Mouse (Mus musculus) limb, embryonic 15.5 days (tissue): Measurements from ENCODE around the gene Sec22b. TPM values are rescaled to one million over a fixed set of nuclear protein-coding genes. Genes with fewer than 3 reads are reported as not detected.

Source experiments
- ATAC-seq: fragments of 200-750 bp; cut with Nextera tagmentation; 2 replicates; pipeline ENCODE4 v1.8.0; 2017; ENCODE audit warnings: low read depth, moderate TSS enrichment; ENCODE audit not compliant: insufficient number of reproducible peaks, low FRiP score, low TSS enrichment
- H3K27ac ChIP-seq: fragments of 300-500 bp; sonication (generic); 2 replicates; pipeline ENCODE4 v1.5.1; 2015; ENCODE audit warnings: moderate library complexity, mild to moderate bottlenecking, inconsistent platforms
- H3K27me3 ChIP-seq: fragments of 300-500 bp; sonication (generic); 2 replicates; pipeline ENCODE4 v1.6.1; 2015; ENCODE audit warnings: inconsistent platforms
- H3K36me3 ChIP-seq: fragments of 300-500 bp; sonication (generic); 2 replicates; pipeline ENCODE4 v1.6.1; 2015; ENCODE audit warnings: inconsistent platforms
- H3K4me1 ChIP-seq: fragments of 300-500 bp; sonication (generic); 2 replicates; pipeline ENCODE4 v1.6.1; 2015; ENCODE audit warnings: inconsistent platforms
- H3K4me2 ChIP-seq: fragments of 300-500 bp; sonication (generic); 2 replicates; pipeline ENCODE4 v1.6.1; 2015; ENCODE audit warnings: mild to moderate bottlenecking, inconsistent platforms
- H3K4me3 ChIP-seq: fragments of 300-500 bp; sonication (generic); 2 replicates; pipeline ENCODE4 v1.5.1; 2015; ENCODE audit warnings: mild to moderate bottlenecking, inconsistent platforms
- H3K9ac ChIP-seq: fragments of 300-500 bp; sonication (generic); 2 replicates; pipeline ENCODE4 v1.6.1; 2015; ENCODE audit warnings: inconsistent platforms
- H3K9me3 ChIP-seq: fragments of 300-500 bp; sonication (generic); 2 replicates; pipeline ENCODE4 v1.6.1; 2016; ENCODE audit warnings: inconsistent platforms
- WGBS: fragments of 180-500 bp; shearing (Covaris S2); methylation state at CpG from one replicate; pipeline ENCODE4 v1.1.7; 2015; 5-methylcytosine and 5-hydroxymethylcytosine counted together
- polyA plus RNA-seq: library from polyadenylated mRNA; unstranded; fragments of >200 nt; fragmentation: Nextera tagmentation; extraction: Ambion mirVana; gene quantifications from 2 replicates; pipeline ENCODE4 v1.2.1, GENCODE M21; 2015

The Sec22b gene
- polyA plus RNA-seq, 1 experiment from 2014 or later = 181 TPM

DNA sequence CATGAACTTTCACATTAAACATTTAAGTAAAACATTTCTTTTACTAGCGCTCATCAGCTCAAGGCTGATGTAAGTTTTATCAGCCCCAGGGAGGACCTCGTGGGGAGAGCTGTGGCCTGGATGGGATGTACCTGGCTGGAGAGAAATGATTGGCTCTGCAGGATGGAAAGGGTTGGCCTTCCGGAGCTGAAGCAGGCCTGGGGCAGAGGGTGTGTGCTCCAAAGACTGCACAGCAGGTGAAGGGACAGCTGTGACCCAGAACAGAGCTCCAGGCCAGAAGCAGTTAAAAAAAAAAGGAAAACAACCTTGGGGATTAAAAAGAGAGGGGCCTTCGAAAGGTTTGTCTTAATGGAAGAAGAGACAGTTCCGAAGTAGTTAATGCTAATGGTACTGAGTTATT is 26.2 kb upstream of the Sec22b start:
- H3K27me3 ChIP-seq = no peaks in the 10 kb centered on the region
- no peak overlapping the region for H3K4me3 ChIP-seq
- H3K27ac ChIP-seq = no peak overlapping the region
- H3K9ac ChIP-seq = no peak overlapping the region
- 23% methylated on average over 5 of the region's 5 CpGs for WGBS
- H3K9me3 ChIP-seq = no peaks in the 10 kb centered on the region
- ATAC-seq = no peak
- H3K36me3 ChIP-seq = no peaks in the 10 kb centered on the region
- no peak overlapping the region for H3K4me2 ChIP-seq
- H3K4me1 ChIP-seq = 0 out of 2 replicates have a peak, but pooled peaks cover 6% of the 10 kb centered on the region

DNA sequence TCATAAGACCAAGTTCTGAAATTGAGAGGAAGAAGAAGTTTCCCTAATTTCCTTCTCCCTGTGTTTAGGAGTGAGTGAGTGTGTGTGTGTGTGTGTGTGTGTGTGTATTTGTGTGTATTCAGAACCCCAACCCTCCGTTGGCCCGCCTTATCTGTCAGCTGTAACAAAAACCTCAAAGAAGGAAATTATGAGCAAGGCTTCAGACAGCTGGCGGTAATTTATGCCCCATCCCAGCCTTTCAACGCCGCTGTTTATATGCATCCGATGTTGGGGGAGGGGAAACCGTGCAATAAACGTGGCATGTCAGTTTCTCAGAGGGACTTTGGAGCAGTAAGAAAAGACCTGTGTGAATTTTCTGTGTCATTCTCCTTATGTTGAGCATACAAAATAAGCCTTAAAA is 24.7 kb upstream of the Sec22b start:
- Histone ChIP-seq H3K9me3 (no peaks in the 10 kb centered on the region), H3K4me2 (no peak overlapping the region), H3K4me1 (0 out of 2 replicates have a peak, but pooled peaks cover 6% of the 10 kb centered on the region), H3K4me3 (no peak overlapping the region), H3K27ac (no peak overlapping the region), H3K27me3 (no peaks in the 10 kb centered on the region), H3K9ac (no peak overlapping the region), H3K36me3 (no peaks in the 10 kb centered on the region)
- 15% methylated on average over 8 of the region's 8 CpGs for WGBS
- ATAC-seq = no peak

DNA sequence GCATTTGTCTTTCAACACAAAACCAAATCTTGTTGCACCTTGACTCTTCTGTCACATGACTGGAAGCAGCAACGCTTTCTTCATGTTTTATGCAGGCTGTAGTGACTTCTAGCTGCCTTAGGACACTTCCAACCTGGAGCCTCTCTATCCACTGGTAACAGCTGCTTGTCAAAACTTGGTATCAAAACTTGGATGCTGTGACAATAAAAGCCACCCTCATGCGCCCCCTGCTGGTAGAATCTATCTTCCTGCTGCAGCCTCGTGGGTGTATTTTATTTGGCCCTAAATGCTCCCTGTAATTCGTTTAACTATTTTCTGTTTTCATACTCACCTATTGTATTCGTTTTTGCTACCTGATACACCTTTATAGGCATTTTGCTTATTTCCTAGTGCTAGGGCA is 21.8 kb upstream of the Sec22b start:
- H3K4me1 ChIP-seq = 0 out of 2 replicates have a peak, but pooled peaks cover 6% of the 10 kb centered on the region
- no peaks in the 10 kb centered on the region for H3K27me3 ChIP-seq
- H3K9ac ChIP-seq = no peak overlapping the region
- 13% methylated on average over 5 of the region's 5 CpGs for WGBS
- no peaks in the 10 kb centered on the region for H3K36me3 ChIP-seq
- H3K4me2 ChIP-seq = no peak overlapping the region
- ATAC-seq = no peak
- no peak overlapping the region for H3K27ac ChIP-seq
- H3K4me3 ChIP-seq = no peak overlapping the region
- no peaks in the 10 kb centered on the region for H3K9me3 ChIP-seq

- 90% methylated on average over 5 of the region's 5 CpGs for WGBS
- no peak overlapping the region for H3K27ac ChIP-seq
Observed at GRCm38 (mm10) chr3:97881576-97881975, 19.4 kb upstream of the Sec22b start.

DNA sequence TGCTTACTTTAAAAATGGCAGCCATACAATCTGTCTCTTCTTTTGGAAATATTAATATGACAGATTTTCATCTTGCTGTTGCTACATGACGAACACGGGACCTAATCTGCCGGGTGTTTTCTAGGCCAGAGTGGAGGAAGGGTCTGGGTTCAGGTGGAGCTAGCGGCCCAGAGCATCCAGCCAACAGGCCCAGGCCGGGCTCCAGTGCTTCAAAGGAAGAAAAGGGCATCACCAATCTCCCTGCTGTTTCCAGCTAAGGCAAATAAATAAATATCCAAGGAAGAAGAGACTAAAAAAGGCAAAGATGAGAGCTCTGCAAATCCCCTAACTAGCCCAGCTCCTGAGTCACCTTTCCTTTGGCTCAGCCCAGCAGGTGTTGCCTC is 13.2 kb upstream of the Sec22b start:
- H3K4me3 ChIP-seq = peak overlapping the region; percentile 45
- WGBS = 78% methylated on average over 5 of the region's 5 CpGs
- H3K4me2 ChIP-seq = no peak overlapping the region

More at GRCm38 (mm10) chr3:97881576-97881975, 19.4 kb upstream of the Sec22b start:
- Histone ChIP-seq H3K36me3 (no peaks in the 10 kb centered on the region), H3K4me1 (0 out of 2 replicates have a peak, but pooled peaks cover under 1% of the 10 kb centered on the region), H3K9me3 (no peaks in the 10 kb centered on the region), H3K27me3 (no peaks in the 10 kb centered on the region), H3K4me2 (no peak overlapping the region), H3K9ac (no peak overlapping the region), H3K4me3 (no peak overlapping the region)
- ATAC-seq = no peak

DNA sequence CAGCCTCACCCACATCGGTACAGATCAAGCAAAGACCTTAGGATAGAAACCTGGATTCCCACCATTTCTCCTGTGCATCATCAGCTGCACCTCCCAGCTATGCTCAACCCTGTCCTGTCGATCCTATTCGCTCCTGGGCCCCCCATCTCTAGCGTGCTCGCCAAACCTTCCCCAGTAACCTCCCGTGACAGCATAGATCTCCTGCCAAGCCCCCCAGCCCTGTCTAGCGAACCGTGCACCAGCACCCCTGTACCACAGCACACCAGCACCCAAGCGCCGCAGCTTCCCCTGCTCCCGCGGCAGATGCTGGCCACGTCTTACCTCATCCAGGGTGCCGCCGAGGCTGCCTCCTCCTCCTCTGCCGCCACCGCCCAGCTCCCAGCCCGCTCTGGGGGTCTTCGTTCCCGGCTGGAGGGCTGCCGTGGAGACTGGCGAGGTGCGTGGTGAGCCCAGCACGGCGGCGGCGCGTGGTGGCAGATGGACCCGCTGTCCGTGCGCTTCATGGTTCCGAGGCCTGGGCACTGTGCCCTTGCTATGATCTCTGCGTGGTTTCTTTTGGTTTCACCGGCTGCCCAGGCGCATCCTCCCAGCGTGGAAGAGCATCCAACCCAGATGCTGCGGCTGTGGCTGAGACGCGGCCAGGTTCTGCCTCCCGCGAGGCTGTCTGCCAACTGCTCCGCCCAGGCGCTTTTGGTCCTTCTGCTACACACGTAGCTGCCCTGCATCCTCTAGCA is 12.7 kb upstream of the Sec22b start, which contains the start of gene Pde4dip:
Gene Pde4dip (minus strand): TSS at position 540 of the 734 bp plus-strand sequence.
- Histone ChIP-seq H3K4me1 (peaks cover 8% of the 10 kb centered on the region), H3K36me3 (no peaks in the 10 kb centered on the region), H3K4me2 (peak within 1 kb of the TSS; percentile 89), H3K9ac (peak within 1 kb of the TSS; percentile 29), H3K4me3 (peak within 1 kb of the TSS; percentile 45), H3K27me3 (peaks cover 33% of the 10 kb centered on the region), H3K9me3 (no peaks in the 10 kb centered on the region), H3K27ac (no peak within 1 kb of the TSS)
- no peak for ATAC-seq
- WGBS = 1% methylated on average over 44 of the region's 44 CpGs

More for the DNA sequence above, 13.2 kb upstream of the Sec22b start:
- Histone ChIP-seq H3K27me3 (peaks cover 33% of the 10 kb centered on the region), H3K36me3 (no peaks in the 10 kb centered on the region), H3K9ac (no peak overlapping the region), H3K27ac (no peak overlapping the region), H3K9me3 (no peaks in the 10 kb centered on the region), H3K4me1 (peaks cover 8% of the 10 kb centered on the region)
- ATAC-seq = no peak

- Histone ChIP-seq H3K36me3 (no peaks in the 10 kb centered on the region), H3K4me1 (peaks cover 8% of the 10 kb centered on the region), H3K27ac (no peak overlapping the region), H3K4me3 (no peak overlapping the region), H3K9me3 (no peaks in the 10 kb centered on the region), H3K27me3 (peaks cover 33% of the 10 kb centered on the region), H3K4me2 (no peak overlapping the region), H3K9ac (no peak overlapping the region)
- no peak for ATAC-seq
- 71% methylated on average over 6 of the region's 6 CpGs for WGBS
Observed at GRCm38 (mm10) chr3:97890205-97890604, 10.8 kb upstream of the Sec22b start.

DNA sequence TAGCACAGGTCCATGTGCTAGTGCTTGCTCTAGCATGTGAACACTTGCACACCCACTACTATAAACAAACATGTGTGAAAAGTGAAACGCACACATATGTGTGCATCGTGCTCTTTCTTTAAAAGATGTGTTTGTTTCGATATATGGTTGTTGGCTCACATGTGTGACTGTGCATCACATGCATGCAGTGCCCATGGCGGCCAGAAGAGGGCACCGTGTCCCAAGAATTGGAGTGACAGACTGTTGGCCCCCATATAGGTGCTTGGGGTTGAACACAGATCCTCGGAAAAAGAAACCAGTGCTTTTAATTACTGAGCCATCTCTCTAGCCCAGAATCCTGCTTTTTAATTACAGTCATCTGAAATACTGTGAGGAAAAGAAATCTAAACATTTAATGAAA is 6.3 kb upstream of the Sec22b start:
- H3K4me2 ChIP-seq = no peak overlapping the region
- peaks cover 14% of the 10 kb centered on the region for H3K27me3 ChIP-seq
- ATAC-seq = no peak
- H3K9ac ChIP-seq = no peak overlapping the region
- no peak overlapping the region for H3K4me3 ChIP-seq
- WGBS = 54% methylated on average over 6 of the region's 6 CpGs
- no peaks in the 10 kb centered on the region for H3K4me1 ChIP-seq
- H3K9me3 ChIP-seq = no peaks in the 10 kb centered on the region
- no peaks in the 10 kb centered on the region for H3K36me3 ChIP-seq
- no peak overlapping the region for H3K27ac ChIP-seq

DNA sequence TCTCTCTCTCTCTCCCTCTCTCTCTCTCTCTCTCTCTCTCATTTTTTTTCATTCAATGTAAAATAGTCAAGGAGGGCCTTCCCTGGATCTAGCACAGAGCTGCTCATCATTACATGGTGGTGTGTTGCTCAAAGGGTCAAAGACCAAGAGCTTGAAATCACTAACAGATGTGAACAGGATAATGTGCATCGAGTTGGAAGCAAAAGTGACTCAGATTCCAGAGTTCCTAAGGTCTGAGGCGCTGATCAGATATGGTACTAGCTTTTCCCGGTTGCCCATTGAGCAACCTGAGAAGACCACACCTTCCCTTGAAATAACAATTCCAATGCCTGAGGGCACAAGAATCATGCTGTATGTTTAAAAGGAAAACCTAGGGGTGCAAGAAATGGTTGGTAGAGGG is 2.6 kb upstream of the Sec22b start:
- Histone ChIP-seq H3K4me2 (no peak overlapping the region), H3K9me3 (no peaks in the 10 kb centered on the region), H3K27ac (no peak overlapping the region), H3K4me3 (no peak overlapping the region), H3K9ac (no peak overlapping the region), H3K27me3 (no peaks in the 10 kb centered on the region), H3K4me1 (peaks cover 14% of the 10 kb centered on the region), H3K36me3 (no peaks in the 10 kb centered on the region)
- WGBS = 29% methylated on average over 3 of the region's 3 CpGs
- no peak for ATAC-seq

GRCm38 (mm10) chr3:97901586-97901985 is 596 bp downstream of the Sec22b start:
- Histone ChIP-seq H3K4me2 (peak overlapping the region; percentile 67), H3K27me3 (no peaks in the 10 kb centered on the region), H3K9ac (peak overlapping the region; percentile 98), H3K4me3 (peak overlapping the region; percentile 98), H3K9me3 (no peaks in the 10 kb centered on the region), H3K4me1 (peaks cover 16% of the 10 kb centered on the region), H3K36me3 (no peaks in the 10 kb centered on the region), H3K27ac (peak overlapping the region; percentile 75)
- no peak for ATAC-seq
- 12% methylated on average over 5 of the region's 5 CpGs for WGBS

GRCm38 (mm10) chr3:97909737-97910136 is 8.7 kb downstream of the Sec22b start:
- Histone ChIP-seq H3K36me3 (peaks cover 32% of the 10 kb centered on the region), H3K4me3 (no peak overlapping the region)
- 58% methylated on average over 2 of the region's 2 CpGs for WGBS

DNA sequence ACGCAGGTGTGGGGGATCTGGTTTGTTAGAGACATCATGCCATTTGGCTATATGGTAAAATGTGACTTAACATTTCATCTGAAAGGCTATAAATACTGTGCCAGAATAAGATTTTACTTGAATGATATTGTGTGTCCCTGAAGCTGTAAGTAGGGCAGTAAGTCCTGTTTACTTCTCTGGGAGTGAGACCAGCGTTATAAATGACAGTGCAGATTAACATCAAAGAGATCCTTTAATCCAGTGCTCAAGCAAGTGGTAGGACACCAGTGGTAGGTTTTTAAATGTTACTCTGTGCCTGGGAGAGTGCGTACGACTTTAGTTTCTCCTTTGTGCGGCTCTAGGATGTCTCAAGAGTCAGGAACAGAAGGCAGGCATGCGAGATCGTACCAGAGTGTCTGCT is 10.1 kb downstream of the Sec22b start:
- ATAC-seq = no peak
- H3K27ac ChIP-seq = no peak overlapping the region
- H3K27me3 ChIP-seq = no peaks in the 10 kb centered on the region
- peaks cover 45% of the 10 kb centered on the region for H3K36me3 ChIP-seq
- H3K9ac ChIP-seq = no peak overlapping the region
- H3K4me3 ChIP-seq = no peak overlapping the region
- no peak overlapping the region for H3K4me2 ChIP-seq
- no peaks in the 10 kb centered on the region for H3K9me3 ChIP-seq
- no peaks in the 10 kb centered on the region for H3K4me1 ChIP-seq
- WGBS = 73% methylated on average over 7 of the region's 7 CpGs

More at GRCm38 (mm10) chr3:97909737-97910136, 8.7 kb downstream of the Sec22b start:
- Histone ChIP-seq H3K27me3 (no peaks in the 10 kb centered on the region), H3K27ac (no peak overlapping the region), H3K4me1 (no peaks in the 10 kb centered on the region), H3K9ac (no peak overlapping the region), H3K9me3 (no peaks in the 10 kb centered on the region), H3K4me2 (no peak overlapping the region)
- ATAC-seq = no peak
